Mouse (Mus musculus) stomach, embryonic 14.5 days (tissue): ENCODE results near the gene Traf2. TPM values are rescaled to one million over a fixed set of nuclear protein-coding genes. Genes with fewer than 3 reads are reported as not detected.

Source experiments
- ATAC-seq: fragments of 200-750 bp; cut with Nextera tagmentation; 2 replicates; pipeline ENCODE4 v1.8.0; 2017; ENCODE audit warnings: low read depth, moderate TSS enrichment; ENCODE audit not compliant: insufficient number of reproducible peaks, insufficient read depth, low FRiP score
- H3K27ac ChIP-seq: fragments of 300-500 bp; sonication (generic); 2 replicates; pipeline ENCODE4 v1.5.1; 2014; ENCODE audit warnings: mild to moderate bottlenecking, low read length, moderate library complexity, mixed read lengths
- H3K27me3 ChIP-seq: fragments of 300-500 bp; sonication (generic); 2 replicates; pipeline ENCODE4 v1.6.1; 2014; ENCODE audit warnings: low read length, control low read depth, mixed read lengths; ENCODE audit not compliant: control insufficient read depth, insufficient read depth
- H3K36me3 ChIP-seq: fragments of 300-500 bp; sonication (generic); 2 replicates; pipeline ENCODE4 v1.6.1; 2014; ENCODE audit warnings: mild to moderate bottlenecking, control low read depth, low read length, moderate library complexity, mixed read lengths; ENCODE audit not compliant: control insufficient read depth, insufficient read depth
- H3K4me1 ChIP-seq: fragments of 300-500 bp; sonication (generic); 2 replicates; pipeline ENCODE4 v1.6.1; 2014; ENCODE audit warnings: low read length, control low read depth, mixed read lengths; ENCODE audit not compliant: control insufficient read depth, insufficient read depth
- H3K4me2 ChIP-seq: fragments of 300-500 bp; sonication (generic); replicated peaks from 2 replicates; pipeline ENCODE4 v1.6.1; 2014; ENCODE audit warnings: low read depth, low read length, control low read depth
- H3K4me3 ChIP-seq: fragments of 300-500 bp; sonication (generic); 2 replicates; pipeline ENCODE4 v1.5.1; 2014; ENCODE audit warnings: low read depth, low read length, control low read depth
- H3K9ac ChIP-seq: fragments of 300-500 bp; sonication (generic); replicated peaks from 2 replicates; pipeline ENCODE4 v1.6.1; 2014; ENCODE audit warnings: low read depth, mild to moderate bottlenecking, control low read depth, low read length, moderate library complexity, mixed read lengths
- H3K9me3 ChIP-seq: fragments of 300-500 bp; sonication (generic); 2 replicates; pipeline ENCODE4 v1.6.1; 2016; ENCODE audit warnings: low read depth, low read length, control low read depth; ENCODE audit not compliant: control insufficient read depth
- WGBS: fragments of 180-500 bp; shearing (Covaris S2); extraction: QIAGEN DNeasy Blood & Tissue Kit; methylation state at CpG from one replicate; pipeline ENCODE4 v1.1.7; 2014; 5-methylcytosine and 5-hydroxymethylcytosine counted together
- polyA plus RNA-seq: library from polyadenylated mRNA; unstranded; fragments of >200 nt; fragmentation: Nextera tagmentation; extraction: Ambion mirVana; gene quantifications from 2 replicates; pipeline ENCODE4 v1.2.1, GENCODE M21; 2014

The Traf2 gene
- polyA plus RNA-seq, 1 experiment from 2014 or later: 30.5 TPM

DNA sequence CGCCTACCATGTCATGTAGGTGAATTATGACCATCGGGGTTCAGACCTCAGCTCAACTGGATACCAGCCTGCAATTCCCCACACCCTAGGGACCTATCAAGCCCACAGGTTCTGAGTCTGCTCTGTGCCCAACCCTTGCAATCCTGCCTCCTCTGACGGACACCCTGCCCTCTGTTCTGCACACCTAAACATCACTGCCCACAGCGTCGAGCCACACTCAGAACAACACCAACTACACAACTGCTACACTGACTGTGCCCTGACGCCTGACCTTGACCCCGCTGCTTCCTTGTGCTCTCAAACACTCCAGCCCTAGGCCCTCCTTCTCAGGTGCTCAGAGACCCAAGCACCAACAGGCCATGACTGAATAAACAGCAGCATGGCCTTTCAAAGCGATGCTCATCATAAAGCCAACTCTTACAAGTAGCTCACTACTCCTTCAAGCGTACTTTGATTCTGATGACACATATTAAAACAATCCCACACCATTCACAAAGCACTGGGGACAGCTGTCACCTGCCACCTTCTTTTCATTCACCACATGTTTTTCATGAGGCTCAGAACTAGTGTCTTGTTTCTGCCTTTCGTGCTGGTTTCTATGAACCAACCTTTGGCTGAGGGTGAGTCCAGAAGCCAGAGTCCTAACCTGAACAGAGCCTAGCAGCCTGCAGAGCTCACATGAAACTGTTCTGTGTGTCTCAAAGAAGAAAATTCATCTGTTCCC is 4.9 kb downstream of the Traf2 start:
- Histone ChIP-seq H3K4me1 (peaks cover 7% of the 10 kb centered on the region), H3K9ac (no peak overlapping the region), H3K4me2 (no peak overlapping the region), H3K27ac (no peak overlapping the region), H3K4me3 (no peak overlapping the region), H3K27me3 (no peaks in the 10 kb centered on the region), H3K9me3 (no peaks in the 10 kb centered on the region), H3K36me3 (peaks cover 9% of the 10 kb centered on the region)
- 69% methylated on average over 10 of the region's 10 CpGs for WGBS
- no peak for ATAC-seq

DNA sequence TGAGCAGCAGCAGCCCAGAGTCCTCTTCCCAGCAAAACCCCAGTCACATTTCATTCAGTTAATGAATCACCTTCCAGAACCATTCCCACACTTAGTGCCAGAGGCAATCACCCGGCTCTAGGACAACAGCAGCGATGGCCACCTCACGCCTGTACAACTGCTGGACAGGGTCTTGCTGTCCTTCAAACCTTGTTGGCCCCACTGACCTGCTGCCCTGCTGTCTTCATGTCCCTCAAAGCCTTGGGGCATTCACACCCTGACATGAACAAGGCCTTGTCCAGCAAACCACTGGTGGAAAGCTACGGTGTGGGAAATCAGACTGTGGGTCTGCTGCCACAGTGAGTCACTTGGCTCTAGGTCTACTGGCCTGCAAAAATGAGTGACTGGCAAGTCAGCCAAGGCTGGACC is 6.2 kb downstream of the Traf2 start:
- WGBS: 95% methylated on average over 4 of the region's 4 CpGs
- no peaks in the 10 kb centered on the region for H3K9me3 ChIP-seq
- H3K4me1 ChIP-seq: peaks cover 1% of the 10 kb centered on the region
- ATAC-seq: no peak
- H3K27ac ChIP-seq: no peak overlapping the region
- peaks cover 21% of the 10 kb centered on the region for H3K36me3 ChIP-seq
- no peak overlapping the region for H3K4me2 ChIP-seq
- no peaks in the 10 kb centered on the region for H3K27me3 ChIP-seq
- H3K9ac ChIP-seq: no peak overlapping the region
- H3K4me3 ChIP-seq: no peak overlapping the region

DNA sequence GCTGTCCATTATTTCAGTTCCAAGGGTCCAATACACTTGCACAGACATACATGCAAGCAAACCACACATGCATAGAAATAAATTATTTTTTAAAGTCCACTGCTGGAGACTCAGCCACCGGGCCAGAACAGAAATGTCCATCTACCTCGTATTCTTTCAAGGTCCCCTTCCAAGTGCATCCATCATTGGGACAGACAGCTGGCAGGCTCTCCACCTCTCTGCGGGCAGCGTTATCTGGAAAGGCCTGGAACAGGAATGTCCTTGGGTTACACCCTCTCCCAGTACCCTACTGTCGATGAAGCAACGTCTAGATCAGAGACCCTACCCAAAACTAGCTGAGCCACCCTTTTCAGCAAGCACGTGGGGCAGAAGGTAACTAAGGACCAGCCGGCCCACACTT is 10.2 kb downstream of the Traf2 start:
- H3K9me3 ChIP-seq: no peaks in the 10 kb centered on the region
- peaks cover 29% of the 10 kb centered on the region for H3K36me3 ChIP-seq
- H3K4me1 ChIP-seq: no peaks in the 10 kb centered on the region
- no peak overlapping the region for H3K4me2 ChIP-seq
- H3K4me3 ChIP-seq: no peak overlapping the region
- no peak for ATAC-seq
- H3K9ac ChIP-seq: no peak overlapping the region
- WGBS: 80% methylated on average over 8 of the region's 8 CpGs
- no peak overlapping the region for H3K27ac ChIP-seq
- H3K27me3 ChIP-seq: no peaks in the 10 kb centered on the region

DNA sequence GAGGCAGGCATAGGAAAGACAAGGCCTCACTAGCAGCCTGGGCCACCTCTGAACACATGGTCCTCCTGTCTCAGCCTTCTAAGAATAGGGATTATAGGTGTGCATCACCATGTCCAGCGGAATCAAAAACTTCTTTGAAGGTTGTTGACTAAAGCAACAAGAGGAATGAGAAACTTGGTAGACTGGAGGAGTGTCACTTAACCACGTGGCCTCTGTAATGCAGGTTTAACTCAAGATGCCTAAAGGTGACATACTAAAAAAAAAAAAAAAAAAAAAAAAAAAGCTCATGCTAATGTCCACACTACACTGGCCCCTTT is 11.9 kb downstream of the Traf2 start:
- Histone ChIP-seq H3K9ac (no peak overlapping the region), H3K27me3 (no peaks in the 10 kb centered on the region), H3K27ac (no peak overlapping the region), H3K9me3 (no peaks in the 10 kb centered on the region), H3K4me1 (no peaks in the 10 kb centered on the region), H3K4me2 (no peak overlapping the region), H3K36me3 (peaks cover 39% of the 10 kb centered on the region), H3K4me3 (no peak overlapping the region)
- ATAC-seq: no peak
- WGBS: 96% methylated on average over 2 of the region's 2 CpGs

DNA sequence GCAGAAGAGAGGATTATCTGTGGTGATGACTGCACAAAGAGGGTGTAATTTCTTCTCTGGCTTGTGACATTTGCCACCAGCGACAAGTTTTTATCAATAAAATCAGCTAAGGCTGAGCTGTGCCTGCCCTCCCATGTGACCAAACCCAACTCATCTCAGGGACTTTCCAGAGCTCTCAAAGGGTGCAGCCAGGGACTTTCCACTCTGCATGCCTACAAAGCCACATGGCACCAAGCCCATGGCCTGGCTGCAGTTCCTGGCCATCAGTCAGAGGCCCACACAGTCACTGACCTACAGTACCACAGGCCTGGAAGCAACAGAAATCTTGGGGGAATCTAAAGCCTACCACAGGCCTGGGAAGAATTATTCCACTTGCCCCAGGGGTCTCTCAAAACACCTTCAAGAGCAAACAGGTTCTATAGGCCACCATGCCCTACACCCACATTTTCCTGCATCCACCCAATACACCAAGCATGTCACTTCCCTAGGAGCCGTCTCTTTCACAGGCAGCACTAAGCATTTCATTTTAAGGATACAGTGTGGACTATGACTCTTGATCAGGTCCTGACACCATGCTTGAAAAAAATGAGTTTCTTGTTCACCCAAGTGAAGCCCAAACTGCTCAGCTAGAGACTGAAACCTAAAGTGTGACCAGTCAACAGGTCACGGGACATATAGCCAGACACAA is 12.4 kb downstream of the Traf2 start:
- Histone ChIP-seq H3K27ac (no peak overlapping the region), H3K4me2 (no peak overlapping the region), H3K36me3 (peaks cover 42% of the 10 kb centered on the region), H3K4me1 (no peaks in the 10 kb centered on the region), H3K9me3 (no peaks in the 10 kb centered on the region), H3K27me3 (no peaks in the 10 kb centered on the region), H3K4me3 (no peak overlapping the region), H3K9ac (no peak overlapping the region)
- WGBS: 87% methylated on average over 3 of the region's 3 CpGs
- no peak for ATAC-seq

DNA sequence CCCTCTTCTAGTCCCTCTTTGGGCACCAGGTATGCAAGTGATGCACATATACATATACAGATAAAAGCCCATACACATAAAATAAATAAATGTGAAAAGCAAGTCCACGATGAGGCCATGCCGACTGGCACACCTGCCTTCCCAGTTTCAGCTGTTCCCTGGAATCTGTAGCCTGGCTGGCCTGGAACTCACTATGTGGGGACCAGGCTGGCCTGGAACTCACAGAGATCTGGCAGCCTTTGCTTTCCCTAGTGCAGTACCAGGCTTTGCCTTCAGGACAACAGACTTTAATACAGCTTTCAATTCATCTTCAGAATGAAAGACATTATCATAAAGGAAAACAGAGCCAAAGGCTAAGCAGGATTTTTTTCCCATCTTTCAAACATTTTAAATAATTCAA is 13.0 kb downstream of the Traf2 start:
- Histone ChIP-seq H3K9me3 (no peaks in the 10 kb centered on the region), H3K4me3 (no peak overlapping the region), H3K27ac (no peak overlapping the region), H3K36me3 (peaks cover 48% of the 10 kb centered on the region), H3K9ac (no peak overlapping the region), H3K27me3 (no peaks in the 10 kb centered on the region), H3K4me1 (no peaks in the 10 kb centered on the region), H3K4me2 (no peak overlapping the region)
- no peak for ATAC-seq
- 93% methylated on average over 2 of the region's 2 CpGs for WGBS

DNA sequence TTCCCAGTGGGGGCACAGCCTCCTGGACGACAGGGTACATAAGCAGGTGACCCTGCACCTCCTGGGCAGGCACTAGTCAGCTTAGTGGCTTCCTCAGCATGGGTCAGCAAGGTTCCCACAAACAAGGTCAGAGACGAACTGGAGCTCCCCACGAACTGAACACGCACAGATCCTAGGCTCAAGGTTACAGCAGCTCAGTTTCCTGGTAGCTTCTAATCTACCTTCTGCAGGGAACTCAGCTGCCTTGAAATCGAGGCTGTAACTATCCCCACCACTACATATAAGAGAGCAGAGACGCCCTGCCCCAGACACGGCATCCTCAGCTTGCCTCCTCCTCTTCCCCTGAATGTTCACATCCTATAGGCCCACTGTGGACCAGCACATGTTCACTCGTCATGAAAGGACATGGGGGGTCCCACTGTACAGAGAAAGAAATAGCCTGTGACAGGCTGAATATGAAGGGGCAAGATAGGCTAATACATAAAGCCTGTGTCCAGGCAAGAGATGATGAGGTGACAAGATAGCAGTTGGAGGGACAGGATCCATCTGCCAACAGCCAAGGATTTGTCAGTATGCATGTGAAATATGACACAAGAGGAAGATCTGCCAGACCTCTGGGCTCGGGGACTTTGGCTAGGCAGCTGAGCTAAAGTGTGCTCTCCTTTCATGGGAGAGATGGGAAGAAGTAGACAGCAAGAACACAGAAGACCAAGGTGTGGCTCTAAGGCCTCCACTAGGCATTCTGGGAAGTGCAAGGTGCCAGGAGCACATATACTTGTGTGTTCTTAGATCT is 20.0 kb downstream of the Traf2 start:
- Histone ChIP-seq H3K27ac (no peak overlapping the region), H3K9ac (no peak overlapping the region), H3K4me1 (no peaks in the 10 kb centered on the region), H3K4me2 (no peak overlapping the region), H3K36me3 (peaks cover 70% of the 10 kb centered on the region), H3K4me3 (no peak overlapping the region), H3K9me3 (no peaks in the 10 kb centered on the region), H3K27me3 (no peaks in the 10 kb centered on the region)
- no peak for ATAC-seq
- 89% methylated on average over 9 of the region's 9 CpGs for WGBS

DNA sequence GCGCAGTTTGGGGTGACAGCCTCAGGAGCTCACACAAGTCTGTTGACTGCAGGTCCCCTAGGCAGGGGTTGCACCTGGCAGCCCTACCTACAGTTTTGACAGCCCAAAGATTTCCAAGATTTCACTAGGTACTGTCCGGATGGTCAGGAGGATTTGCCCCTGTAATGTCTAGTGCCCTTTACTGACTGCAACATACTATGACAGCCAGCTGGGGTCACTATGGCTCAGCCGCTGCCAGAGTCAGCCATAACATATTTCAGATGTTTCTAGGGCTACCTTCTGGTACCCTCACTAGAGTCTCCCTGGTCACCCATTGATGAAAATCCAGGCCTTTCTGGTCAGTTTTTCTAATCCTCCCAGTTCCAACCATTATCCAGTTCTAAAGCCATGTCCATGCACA is 36.8 kb downstream of the Traf2 start:
- ATAC-seq: no peak
- 55% methylated on average over 3 of the region's 3 CpGs for WGBS

More for the DNA sequence above, 36.8 kb downstream of the Traf2 start:
- H3K4me3 ChIP-seq: no peak overlapping the region
- H3K9me3 ChIP-seq: no peaks in the 10 kb centered on the region
- no peak overlapping the region for H3K4me2 ChIP-seq
- H3K36me3 ChIP-seq: peaks cover 6% of the 10 kb centered on the region
- no peak overlapping the region for H3K27ac ChIP-seq
- H3K4me1 ChIP-seq: no peaks in the 10 kb centered on the region
- H3K9ac ChIP-seq: no peak overlapping the region
- H3K27me3 ChIP-seq: no peaks in the 10 kb centered on the region
